Mouse (Mus musculus) midbrain, embryonic 11.5 days (tissue): ENCODE measurements around the gene Ttc9. TPM values are rescaled to one million over a fixed set of nuclear protein-coding genes. Genes with fewer than 3 reads are reported as not detected.

Experiments
- ATAC-seq: fragments of 200-750 bp; cut with Nextera tagmentation; 2 replicates; pipeline ENCODE4 v1.8.0; 2017; ENCODE audit warnings: moderate TSS enrichment, moderate library complexity; ENCODE audit not compliant: low FRiP score
- DNase-seq: peaks from one replicate; pipeline ENCODE4 v3.0.0; 2015; ENCODE audit warnings: low spot score; ENCODE audit errors: missing footprints
- H3K27ac ChIP-seq: fragments of 300-500 bp; sonication (generic); 2 replicates; pipeline ENCODE4 v1.5.1; 2014; ENCODE audit warnings: low read depth, low read length
- H3K27me3 ChIP-seq: fragments of 300-500 bp; sonication (generic); 2 replicates; pipeline ENCODE4 v1.6.1; 2014; ENCODE audit warnings: mild to moderate bottlenecking, low read length, moderate library complexity, mixed read lengths; ENCODE audit not compliant: control insufficient read depth, insufficient read depth
- H3K36me3 ChIP-seq: fragments of 300-500 bp; sonication (generic); 2 replicates; pipeline ENCODE4 v1.6.1; 2014; ENCODE audit warnings: mild to moderate bottlenecking, low read length, moderate library complexity, mixed read lengths; ENCODE audit not compliant: control insufficient read depth, insufficient read depth
- H3K4me1 ChIP-seq: fragments of 300-500 bp; sonication (generic); 2 replicates; pipeline ENCODE4 v1.6.1; 2014; ENCODE audit warnings: low read length; ENCODE audit not compliant: control insufficient read depth, insufficient read depth
- H3K4me2 ChIP-seq: fragments of 300-500 bp; sonication (generic); 2 replicates; pipeline ENCODE4 v1.6.1; 2014; ENCODE audit warnings: mild to moderate bottlenecking, moderate library complexity
- H3K4me3 ChIP-seq: fragments of 300-500 bp; sonication (generic); 2 replicates; pipeline ENCODE4 v1.5.1; 2014; ENCODE audit warnings: low read depth, low read length
- H3K9ac ChIP-seq: fragments of 300-500 bp; sonication (generic); 2 replicates; pipeline ENCODE4 v1.6.1; 2014; ENCODE audit warnings: low read length
- H3K9me3 ChIP-seq: fragments of 300-500 bp; sonication (generic); 2 replicates; pipeline ENCODE4 v1.6.1; 2016; ENCODE audit warnings: low read length; ENCODE audit not compliant: control insufficient read depth
- WGBS: fragments of 180-500 bp; shearing (Covaris S2); extraction: QIAGEN DNeasy Blood & Tissue Kit; methylation state at CpG from one replicate; pipeline ENCODE4 v1.1.7; 2014; 5-methylcytosine and 5-hydroxymethylcytosine counted together
- polyA plus RNA-seq: library from polyadenylated mRNA; unstranded; fragments of >200 nt; fragmentation: Nextera tagmentation; extraction: Ambion mirVana; gene quantifications from 2 replicates; pipeline ENCODE4 v1.2.1, GENCODE M21; 2014

The Ttc9 gene
- polyA plus RNA-seq, 1 experiment from 2014 or later, result 2.0 TPM

- ATAC-seq, result no peak
- Histone ChIP-seq H3K4me3 (no peak overlapping the region), H3K4me1 (peaks cover 5% of the 10 kb centered on the region; the same call in 1 of the 2 replicates), H3K27me3 (no peaks in the 10 kb centered on the region), H3K9me3 (no peaks in the 10 kb centered on the region), H3K27ac (no peak overlapping the region), H3K36me3 (no peaks in the 10 kb centered on the region), H3K4me2 (peak overlapping the region; percentile 9; the same call in 1 of the 2 replicates), H3K9ac (no peak overlapping the region)
- no peak for DNase-seq
- WGBS, result 30% methylated on average over 11 of the region's 11 CpGs
Observed at GRCm38 (mm10) chr12:81642361-81643082, 11.5 kb downstream of the Ttc9 start.

GRCm38 (mm10) chr12:81646811-81647210 is 15.8 kb downstream of the Ttc9 start:
- Histone ChIP-seq H3K4me1 (peaks cover 5% of the 10 kb centered on the region; the same call in 1 of the 2 replicates), H3K27ac (no peak overlapping the region), H3K27me3 (no peaks in the 10 kb centered on the region), H3K4me2 (no peak overlapping the region), H3K36me3 (no peaks in the 10 kb centered on the region), H3K9me3 (no peaks in the 10 kb centered on the region), H3K9ac (no peak overlapping the region), H3K4me3 (no peak overlapping the region)
- no peak for DNase-seq
- WGBS, result 88% methylated on average over 6 of the region's 6 CpGs
- no peak for ATAC-seq

GRCm38 (mm10) chr12:81653344-81653743 is 22.3 kb downstream of the Ttc9 start:
- 93% methylated on average over 8 of the region's 8 CpGs for WGBS
- ATAC-seq, result no peak
- DNase-seq, result no peak

GRCm38 (mm10) chr12:81657321-81657720 is 26.3 kb downstream of the Ttc9 start:
- Histone ChIP-seq H3K9ac (no peak overlapping the region), H3K4me3 (no peak overlapping the region), H3K9me3 (no peaks in the 10 kb centered on the region), H3K4me2 (no peak overlapping the region), H3K36me3 (no peaks in the 10 kb centered on the region), H3K4me1 (no peaks in the 10 kb centered on the region), H3K27ac (no peak overlapping the region), H3K27me3 (no peaks in the 10 kb centered on the region)
- no peak for DNase-seq
- 95% methylated on average over 1 of the region's 1 CpGs for WGBS
- ATAC-seq, result no peak

More at GRCm38 (mm10) chr12:81653344-81653743, 22.3 kb downstream of the Ttc9 start:
- Histone ChIP-seq H3K4me1 (no peaks in the 10 kb centered on the region), H3K9me3 (no peaks in the 10 kb centered on the region), H3K36me3 (no peaks in the 10 kb centered on the region), H3K4me3 (no peak overlapping the region), H3K4me2 (no peak overlapping the region), H3K9ac (no peak overlapping the region), H3K27me3 (no peaks in the 10 kb centered on the region), H3K27ac (no peak overlapping the region)

- Histone ChIP-seq H3K4me2 (no peak overlapping the region), H3K4me1 (no peaks in the 10 kb centered on the region), H3K9ac (no peak overlapping the region), H3K27ac (no peak overlapping the region), H3K27me3 (no peaks in the 10 kb centered on the region), H3K9me3 (no peaks in the 10 kb centered on the region), H3K36me3 (no peaks in the 10 kb centered on the region), H3K4me3 (no peak overlapping the region)
- no peak for ATAC-seq
- DNase-seq, result no peak
- WGBS, result 94% methylated on average over 7 of the region's 7 CpGs
Observed at GRCm38 (mm10) chr12:81658086-81658485, 27.0 kb downstream of the Ttc9 start.

- Histone ChIP-seq H3K9ac (no peak overlapping the region), H3K9me3 (no peaks in the 10 kb centered on the region), H3K4me2 (no peak overlapping the region), H3K4me1 (no peaks in the 10 kb centered on the region), H3K36me3 (no peaks in the 10 kb centered on the region), H3K27ac (no peak overlapping the region), H3K4me3 (no peak overlapping the region), H3K27me3 (no peaks in the 10 kb centered on the region)
- no peak for ATAC-seq
- no peak for DNase-seq
- 88% methylated on average over 4 of the region's 4 CpGs for WGBS
Observed at GRCm38 (mm10) chr12:81662076-81662475, 31.0 kb downstream of the Ttc9 start.

- Histone ChIP-seq H3K9ac (no peak overlapping the region), H3K27ac (no peak overlapping the region), H3K9me3 (no peaks in the 10 kb centered on the region), H3K36me3 (no peaks in the 10 kb centered on the region), H3K4me3 (no peak overlapping the region), H3K4me2 (no peak overlapping the region), H3K4me1 (no peaks in the 10 kb centered on the region), H3K27me3 (no peaks in the 10 kb centered on the region)
- ATAC-seq (no peak), DNase-seq (no peak)
- WGBS, result 95% methylated on average over 9 of the region's 9 CpGs
Observed at GRCm38 (mm10) chr12:81663116-81663515, 32.1 kb downstream of the Ttc9 start.

- Histone ChIP-seq H3K27ac (no peak overlapping the region), H3K4me1 (no peaks in the 10 kb centered on the region), H3K9me3 (no peaks in the 10 kb centered on the region), H3K27me3 (no peaks in the 10 kb centered on the region), H3K4me2 (no peak overlapping the region), H3K4me3 (no peak overlapping the region), H3K36me3 (no peaks in the 10 kb centered on the region), H3K9ac (no peak overlapping the region)
- WGBS, result 76% methylated on average over 5 of the region's 5 CpGs
- DNase-seq (no peak), ATAC-seq (no peak)
Observed at GRCm38 (mm10) chr12:81663906-81664305, 32.9 kb downstream of the Ttc9 start.

GRCm38 (mm10) chr12:81668406-81668805 is 37.4 kb downstream of the Ttc9 start:
- Histone ChIP-seq H3K4me2 (no peak overlapping the region), H3K36me3 (no peaks in the 10 kb centered on the region), H3K9ac (no peak overlapping the region), H3K4me3 (no peak overlapping the region), H3K27me3 (no peaks in the 10 kb centered on the region), H3K9me3 (no peaks in the 10 kb centered on the region), H3K4me1 (no peaks in the 10 kb centered on the region), H3K27ac (no peak overlapping the region)
- WGBS, result 90% methylated on average over 9 of the region's 9 CpGs
- no peak for ATAC-seq
- no peak for DNase-seq
